ENCODE assay signal across 8 mouse cellular contexts in genomic region chr10:13965974-13966829, GRCm38 (mm10). TPM values are rescaled to one million over a fixed set of nuclear protein-coding genes. Genes with fewer than 3 reads are reported as not detected.
DNase-seq lines count a peak whose midpoint lies in the region; ATAC-seq lines count a peak whose summit lies in the region.

Gene Hivep2, plus strand, starts transcription at chr10:13966075.

- H3K4me3 ChIP-seq in brown adipose tissue, adult 24 weeks (ENCODE audit: insufficient read depth, low read depth, low read length), result peak within 1 kb of the TSS; percentile 81
- peak within 1 kb of the TSS; percentile 70 for H3K4me3 ChIP-seq in hindbrain, embryonic 12.5 days

- peak within 1 kb of the TSS; percentile 98 for H3K27ac ChIP-seq in brown adipose tissue, adult 24 weeks (replicated peaks; ENCODE audit: low read depth, low read length)
- peak within 1 kb of the TSS; percentile 99 for H3K27ac ChIP-seq in hindbrain, embryonic 12.5 days

- DNase-seq in MN1 (ENCODE audit: low spot score), result peak; percentile 75
- DNase-seq in frontal cortex, adult 2 months (ENCODE audit: extremely low spot score in 1 of 2, low spot score in 1 of 2), result no peak
- DNase-seq in layer of hippocampus, postnatal 36 days, result peak; percentile 59
- peak; percentile 58 for DNase-seq in lung, postnatal 36 days
- DNase-seq in skeletal muscle tissue, adult 2 months (ENCODE audit: low read depth, low spot score), result peak; percentile 60

- H3K27me3 ChIP-seq in hindbrain, embryonic 12.5 days, result 0 out of 2 replicates have a peak, but pooled peaks cover 4% of the 10 kb centered on the region

- H3K9me3 ChIP-seq in hindbrain, embryonic 12.5 days (replicated peaks), result no peaks in the 10 kb centered on the region

- under 1% methylated on average over 57 of the region's 67 CpGs for WGBS in hindbrain, embryonic 12.5 days

- peaks cover 6% of the 10 kb centered on the region; the same call in 1 of the 2 replicates for H3K4me1 ChIP-seq in brown adipose tissue, adult 24 weeks (ENCODE audit: control insufficient read depth, insufficient read depth, insufficient read length, low read length)
- no peaks in the 10 kb centered on the region for H3K4me1 ChIP-seq in hindbrain, embryonic 12.5 days

- no peaks in the 10 kb centered on the region for H3K36me3 ChIP-seq in hindbrain, embryonic 12.5 days

- ATAC-seq in hindbrain, embryonic 12.5 days (ENCODE audit: low FRiP score), result peak; percentile 44
- no peak for ATAC-seq in granulocyte monocyte progenitor cell, adult 5-6 weeks (replicated peaks; ENCODE audit: poor library complexity, severe bottlenecking)

- H3K4me2 ChIP-seq in hindbrain, embryonic 12.5 days (replicated peaks), result peak within 1 kb of the TSS; percentile 95

- H3K9ac ChIP-seq in hindbrain, embryonic 12.5 days, result peak within 1 kb of the TSS; percentile 79

RNA-seq across cellular contexts. Expression of gene Hivep2, which starts in this region (rescaled TPM):
- 11.9 and 12.6 TPM in 2 replicates for polyA plus RNA-seq in brown adipose tissue, adult 24 weeks (2012; ENCODE audit: insufficient read depth, insufficient read length, missing spikeins)
- 96.0 and 102 TPM in 2 replicates for polyA plus RNA-seq in frontal cortex, adult 2 months (2012; rRNA removed)
- polyA plus RNA-seq in hindbrain, embryonic 12.5 days (2016; fragmentation: Nextera tagmentation; extraction: Ambion mirVana), result 6.5 and 8.3 TPM in 2 replicates
- 100 to 1,000 TPM; 202 to 208 TPM for total RNA-seq in layer of hippocampus, postnatal 36 days (2021)
- 1.4 and 5.4 TPM in 2 replicates for total RNA-seq in granulocyte monocyte progenitor cell, adult 5-6 weeks (2014; fragmentation: Nextera tagmentation)
- total RNA-seq in granulocyte monocyte progenitor cell, adult 5-6 weeks (2017), result 0.62 and 0.69 TPM in 2 replicates

Comparison
In these comparisons a context has a peak if more than half of its experiments do, and no peak if none do; other contexts are left out.
1. RNA of gene Hivep2 (total RNA-seq): 202 to 208 TPM in layer of hippocampus, postnatal 36 days; 0.62 to 5.4 TPM in granulocyte monocyte progenitor cell, adult 5-6 weeks; every median in the first group is over 10 times any median in the second.
2. DNase-seq: peak in MN1 (single experiment), layer of hippocampus, postnatal 36 days (2 of 2), lung, postnatal 36 days (single experiment) and skeletal muscle tissue, adult 2 months (single experiment); none in frontal cortex, adult 2 months (0 of 2).